Mouse (Mus musculus): ENCODE measurements at regions not wholly inside any gene's neighbourhood (a gene's known extent, or its start where the extent isn't known, plus 50 kb on each side); places are given as distances from the start of the nearest gene placed in this dataset.

DNA sequence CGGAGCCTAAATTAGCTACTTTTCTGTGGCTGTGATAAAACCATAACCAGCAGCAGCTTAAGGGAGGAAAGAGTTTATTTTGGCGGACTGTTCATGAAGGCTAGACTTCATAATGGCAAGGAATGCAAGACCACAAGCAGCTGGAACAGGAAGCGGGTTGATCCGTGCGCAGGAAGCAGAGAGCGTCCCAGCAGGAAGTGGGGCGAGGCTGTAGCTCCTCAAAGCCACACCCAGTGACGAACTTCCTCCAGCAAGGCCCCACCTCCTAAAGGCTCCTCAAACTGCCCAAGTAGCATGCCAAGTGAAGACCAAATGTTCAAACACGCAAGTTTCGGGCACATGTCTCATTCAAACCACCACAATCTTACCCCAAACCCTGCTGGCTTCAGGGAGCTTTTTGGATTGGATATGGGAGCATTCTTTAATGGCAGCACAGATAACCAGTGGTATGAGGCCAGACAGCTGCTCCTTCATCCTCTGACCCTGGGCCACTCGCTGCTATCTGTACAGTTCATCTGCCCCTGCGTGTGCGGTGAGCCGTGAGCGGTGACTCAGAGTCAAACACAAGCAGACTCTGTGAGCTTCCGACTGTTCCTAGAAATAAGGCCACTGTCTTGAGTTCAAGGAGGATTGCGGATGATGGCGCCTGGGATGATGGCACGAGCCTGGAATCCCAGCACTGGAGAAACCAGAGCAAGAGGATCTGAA, 109.8 kb downstream of the Kctd15 start:
- Histone ChIP-seq H3K9ac (no peak overlapping the region), H3K4me2 (no peak overlapping the region), H3K27ac (no peak overlapping the region), H3K9me3 (replicated peaks) (peaks cover 3% of the 10 kb centered on the region; the same call in 1 of the 2 replicates), H3K27me3 (peaks cover 6% of the 10 kb centered on the region), H3K36me3 (ENCODE audit: poor library complexity, severe bottlenecking) (no peaks in the 10 kb centered on the region), H3K4me1 (peaks cover 9% of the 10 kb centered on the region), H3K4me3 (no peak overlapping the region)
- WGBS, result 88% methylated on average over 19 of the region's 19 CpGs
- no peak for ATAC-seq

DNA sequence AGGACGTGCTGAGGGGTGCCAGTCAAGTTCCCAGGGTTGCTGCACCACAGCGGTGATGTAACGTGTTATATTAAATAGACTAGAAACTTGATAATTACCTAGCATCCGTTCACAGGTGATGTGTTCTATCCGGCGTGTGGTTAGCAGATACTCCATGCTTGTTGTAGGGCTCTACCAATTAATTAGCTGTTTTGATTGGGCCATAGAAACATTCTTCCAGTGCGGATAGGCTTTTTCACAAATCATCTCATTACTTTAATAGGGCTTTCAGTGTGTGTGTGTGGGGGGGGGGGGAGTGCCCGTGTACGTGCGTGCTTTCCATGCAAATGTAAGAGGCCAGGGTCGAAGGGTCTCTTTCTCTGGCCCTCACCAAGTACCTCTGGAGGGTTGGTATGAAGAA, 110.6 kb downstream of the Kctd15 start:
- no peak overlapping the region for H3K4me2 ChIP-seq
- H3K4me1 ChIP-seq, result peaks cover 9% of the 10 kb centered on the region
- no peak overlapping the region for H3K4me3 ChIP-seq
- ATAC-seq, result 0 out of 2 replicates have a peak, but pooled peaks have one; percentile 10
- H3K9me3 ChIP-seq (replicated peaks), result peaks cover 3% of the 10 kb centered on the region; the same call in 1 of the 2 replicates
- H3K9ac ChIP-seq, result no peak overlapping the region
- H3K36me3 ChIP-seq (ENCODE audit: poor library complexity, severe bottlenecking), result no peaks in the 10 kb centered on the region
- H3K27ac ChIP-seq, result no peak overlapping the region
- whole genome bisulfite sequencing, result 49% methylated on average over 11 of the region's 11 CpGs
- H3K27me3 ChIP-seq, result peaks cover 6% of the 10 kb centered on the region

DNA sequence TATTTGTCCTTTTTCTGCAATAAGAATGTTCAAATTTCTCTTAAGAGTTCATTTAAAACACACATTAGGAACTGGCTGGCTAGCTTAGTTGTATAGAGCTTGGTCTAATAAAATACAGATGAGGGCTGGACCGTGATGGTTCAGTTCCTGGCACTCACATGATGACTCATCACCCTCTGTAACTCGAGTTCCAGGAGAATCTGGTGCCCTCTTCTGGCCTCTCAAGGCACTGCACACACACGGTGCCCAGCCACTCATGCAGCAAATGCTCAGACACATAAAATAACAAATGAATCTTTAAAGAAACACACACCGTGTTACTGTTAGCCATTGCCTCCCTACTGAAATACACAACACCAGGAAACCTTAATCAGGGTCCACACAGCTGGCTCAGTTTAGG, 114.6 kb downstream of the Kctd15 start:
- WGBS, result 82% methylated on average over 4 of the region's 4 CpGs
- H3K4me1 ChIP-seq, result peaks cover 15% of the 10 kb centered on the region
- ATAC-seq, result no peak
- H3K9ac ChIP-seq, result no peak overlapping the region
- H3K4me3 ChIP-seq, result no peak overlapping the region
- H3K36me3 ChIP-seq (ENCODE audit: poor library complexity, severe bottlenecking), result no peaks in the 10 kb centered on the region
- peaks cover 6% of the 10 kb centered on the region for H3K27me3 ChIP-seq
- H3K27ac ChIP-seq, result no peak overlapping the region
- H3K4me2 ChIP-seq, result no peak overlapping the region
- H3K9me3 ChIP-seq (replicated peaks), result peaks cover 7% of the 10 kb centered on the region; the same call in 1 of the 2 replicates

DNA sequence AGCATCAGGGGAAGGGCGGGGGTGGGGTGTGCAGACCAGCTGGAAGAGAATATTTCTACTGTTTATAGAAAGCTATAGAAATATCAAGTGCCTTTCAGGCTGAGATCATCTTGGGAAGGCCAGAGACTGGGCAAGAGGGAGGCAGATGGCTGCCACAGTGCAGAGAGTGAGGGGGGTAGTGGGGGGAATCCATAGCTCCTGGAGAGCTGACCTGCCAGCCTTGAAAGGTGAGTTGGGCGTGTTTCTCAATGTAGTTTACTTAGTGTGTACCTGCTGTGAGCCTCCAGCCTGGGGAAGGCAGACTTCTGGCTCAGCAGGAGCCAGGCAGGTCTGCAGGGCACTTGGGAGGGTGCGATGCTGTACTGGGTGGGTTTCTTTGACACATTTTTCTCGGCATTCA, 115.5 kb downstream of the Kctd15 start:
- Histone ChIP-seq H3K27me3 (peaks cover 3% of the 10 kb centered on the region; the same call in 1 of the 2 replicates), H3K9ac (no peak overlapping the region), H3K9me3 (replicated peaks) (peaks cover 7% of the 10 kb centered on the region; the same call in 1 of the 2 replicates), H3K36me3 (ENCODE audit: poor library complexity, severe bottlenecking) (no peaks in the 10 kb centered on the region), H3K4me3 (no peak overlapping the region), H3K4me1 (peaks cover 12% of the 10 kb centered on the region), H3K27ac (no peak overlapping the region), H3K4me2 (no peak overlapping the region)
- no peak for ATAC-seq
- 72% methylated on average over 4 of the region's 4 CpGs for WGBS

DNA sequence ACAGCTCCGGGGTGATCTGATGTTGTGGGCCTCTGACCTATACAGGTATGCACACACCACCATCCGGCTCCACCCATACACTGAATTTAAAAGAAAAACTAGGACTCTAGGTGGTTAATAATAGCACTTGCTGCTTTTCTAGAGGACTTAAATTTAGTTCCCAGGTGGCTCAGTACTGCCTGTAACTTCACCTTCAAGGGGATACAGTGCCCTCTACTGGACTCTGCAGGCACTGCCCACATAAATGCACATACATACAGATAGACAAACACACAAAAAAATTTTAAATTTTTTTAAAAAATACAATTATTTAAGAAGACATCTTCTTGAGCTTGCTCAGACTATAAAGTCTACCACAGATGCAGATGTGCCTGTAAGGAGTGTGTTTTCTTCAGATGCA, 116.7 kb downstream of the Kctd15 start:
- Histone ChIP-seq H3K4me2 (no peak overlapping the region), H3K4me3 (no peak overlapping the region), H3K4me1 (0 out of 2 replicates have a peak, but pooled peaks cover 6% of the 10 kb centered on the region), H3K27ac (no peak overlapping the region), H3K9me3 (replicated peaks) (peaks cover 7% of the 10 kb centered on the region; the same call in 1 of the 2 replicates), H3K9ac (no peak overlapping the region), H3K27me3 (peaks cover 3% of the 10 kb centered on the region; the same call in 1 of the 2 replicates), H3K36me3 (ENCODE audit: poor library complexity, severe bottlenecking) (no peaks in the 10 kb centered on the region)
- no peak for ATAC-seq
- WGBS, result 96% methylated on average over 2 of the region's 2 CpGs

DNA sequence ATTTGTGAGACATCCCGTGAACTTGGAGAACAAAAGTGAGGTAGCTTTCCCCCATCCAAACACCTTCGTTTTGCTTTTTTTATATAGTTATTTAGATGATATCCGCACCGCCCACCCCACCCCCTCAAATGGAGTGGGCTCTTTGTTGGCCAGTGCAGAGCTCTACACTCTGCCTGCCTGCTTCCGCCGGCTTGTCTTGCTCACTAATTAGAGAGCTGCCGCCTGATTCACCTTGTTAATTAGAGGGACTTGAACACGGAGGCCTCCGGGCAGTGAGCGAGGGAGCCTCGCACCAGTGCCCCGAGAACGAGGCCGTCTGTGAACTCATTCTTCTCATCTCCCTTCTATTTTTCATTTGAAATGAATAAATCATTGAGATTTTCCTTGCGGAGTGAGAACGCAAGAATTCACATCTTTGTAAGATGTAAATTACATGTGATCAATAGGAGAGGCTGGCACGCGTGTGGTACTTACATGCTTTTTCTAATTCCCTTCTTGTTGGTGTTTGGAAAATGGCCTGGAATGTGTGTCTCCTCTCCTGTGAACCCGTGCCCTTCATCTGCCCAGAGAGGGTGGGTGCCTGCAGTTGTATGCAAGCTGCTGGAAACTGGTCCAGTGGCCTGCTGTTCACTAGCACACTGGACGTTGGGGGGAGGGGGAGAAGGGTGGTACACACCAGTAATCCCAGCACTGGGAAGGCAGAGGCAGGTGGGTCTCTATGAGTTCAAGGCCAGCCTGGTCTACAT, 118.0 kb downstream of the Kctd15 start:
- WGBS, result 39% methylated on average over 20 of the region's 20 CpGs
- no peak overlapping the region for H3K4me3 ChIP-seq
- peaks cover 3% of the 10 kb centered on the region; the same call in 1 of the 2 replicates for H3K27me3 ChIP-seq
- no peaks in the 10 kb centered on the region for H3K36me3 ChIP-seq (ENCODE audit: poor library complexity, severe bottlenecking)
- peak; percentile 89 for ATAC-seq
- H3K9ac ChIP-seq, result no peak overlapping the region
- 0 out of 2 replicates have a peak, but pooled peaks cover 6% of the 10 kb centered on the region for H3K4me1 ChIP-seq
- peaks cover 7% of the 10 kb centered on the region; the same call in 1 of the 2 replicates for H3K9me3 ChIP-seq (replicated peaks)
- H3K4me2 ChIP-seq, result 0 out of 2 replicates have a peak overlapping the region, but pooled peaks have one; percentile 3
- peak overlapping the region; percentile 3; the same call in 1 of the 2 replicates for H3K27ac ChIP-seq

DNA sequence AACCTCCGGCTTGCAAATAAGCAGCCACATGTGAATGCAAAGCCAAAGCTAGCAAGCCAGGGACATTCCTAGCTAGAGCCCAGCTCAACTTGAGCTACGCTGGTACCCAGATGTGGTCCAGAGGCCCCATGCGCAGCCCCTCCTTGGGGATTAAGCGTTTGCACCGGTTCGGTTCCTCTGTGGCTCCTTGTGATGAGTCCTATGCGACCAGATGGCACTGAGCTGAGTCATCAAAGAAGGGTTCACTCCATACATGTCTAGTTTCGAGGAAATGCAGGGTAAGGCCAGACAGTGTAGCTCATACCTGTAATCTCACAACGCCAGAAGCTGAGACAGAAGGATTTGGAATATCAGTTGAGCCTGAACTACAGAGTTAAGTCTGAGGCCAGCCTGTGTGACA, 119.4 kb downstream of the Kctd15 start:
- WGBS, result 88% methylated on average over 9 of the region's 9 CpGs
- Histone ChIP-seq H3K9me3 (replicated peaks) (peaks cover 7% of the 10 kb centered on the region; the same call in 1 of the 2 replicates), H3K9ac (no peak overlapping the region), H3K4me2 (no peak overlapping the region), H3K4me1 (0 out of 2 replicates have a peak, but pooled peaks cover 6% of the 10 kb centered on the region), H3K4me3 (no peak overlapping the region), H3K27ac (no peak overlapping the region), H3K27me3 (no peaks in the 10 kb centered on the region), H3K36me3 (ENCODE audit: poor library complexity, severe bottlenecking) (no peaks in the 10 kb centered on the region)
- ATAC-seq, result no peak

DNA sequence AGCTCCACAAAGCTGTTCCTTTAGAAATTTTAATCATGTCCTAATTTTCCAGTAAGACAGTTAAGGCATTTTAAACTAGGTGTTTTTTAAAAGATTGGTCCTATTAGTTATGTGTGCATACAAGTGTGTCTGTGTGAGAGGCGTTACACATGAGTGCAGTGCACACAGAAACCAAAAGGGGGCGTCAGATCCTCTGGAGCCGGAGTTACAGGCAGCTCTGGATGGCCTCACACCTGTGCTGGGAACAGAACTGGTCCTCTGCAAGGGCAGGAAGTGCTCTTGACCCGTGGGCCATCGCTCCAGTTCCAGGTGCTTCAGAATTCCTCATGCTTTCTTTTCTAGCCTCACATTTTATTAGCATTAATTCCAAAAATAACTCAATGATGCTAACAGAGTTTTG, 122.3 kb downstream of the Kctd15 start:
- H3K4me2 ChIP-seq, result no peak overlapping the region
- no peak overlapping the region for H3K27ac ChIP-seq
- 0 out of 2 replicates have a peak, but pooled peaks cover 6% of the 10 kb centered on the region for H3K4me1 ChIP-seq
- H3K27me3 ChIP-seq, result no peaks in the 10 kb centered on the region
- H3K9ac ChIP-seq, result no peak overlapping the region
- ATAC-seq, result no peak
- no peaks in the 10 kb centered on the region for H3K36me3 ChIP-seq (ENCODE audit: poor library complexity, severe bottlenecking)
- WGBS, result 74% methylated on average over 5 of the region's 5 CpGs
- H3K4me3 ChIP-seq, result no peak overlapping the region
- H3K9me3 ChIP-seq (replicated peaks), result no peaks in the 10 kb centered on the region

DNA sequence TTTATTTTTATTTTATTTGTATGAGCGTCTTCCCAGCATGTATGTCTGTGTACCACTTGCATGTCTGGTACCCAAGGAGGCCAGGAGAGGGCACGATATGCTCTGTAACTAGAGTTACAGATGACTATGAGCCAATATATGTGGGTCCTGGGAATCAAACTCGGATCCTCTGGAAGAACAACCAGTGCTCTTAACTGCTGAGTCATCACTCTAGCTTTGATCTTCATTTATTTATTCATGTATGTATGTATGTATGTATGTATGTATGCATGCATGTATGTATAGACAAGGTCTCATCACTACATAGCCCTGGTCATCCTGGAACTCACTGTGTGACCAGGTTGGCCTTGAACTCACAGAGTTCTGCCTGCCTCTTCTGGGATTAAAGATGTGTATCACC, 124.9 kb downstream of the Kctd15 start:
- no peak overlapping the region for H3K27ac ChIP-seq
- 87% methylated on average over 3 of the region's 3 CpGs for WGBS
- no peak for ATAC-seq
- no peaks in the 10 kb centered on the region for H3K4me1 ChIP-seq
- H3K9me3 ChIP-seq (replicated peaks), result no peaks in the 10 kb centered on the region
- H3K4me3 ChIP-seq, result no peak overlapping the region
- no peaks in the 10 kb centered on the region for H3K36me3 ChIP-seq (ENCODE audit: poor library complexity, severe bottlenecking)
- H3K4me2 ChIP-seq, result no peak overlapping the region
- H3K9ac ChIP-seq, result no peak overlapping the region
- no peaks in the 10 kb centered on the region for H3K27me3 ChIP-seq

DNA sequence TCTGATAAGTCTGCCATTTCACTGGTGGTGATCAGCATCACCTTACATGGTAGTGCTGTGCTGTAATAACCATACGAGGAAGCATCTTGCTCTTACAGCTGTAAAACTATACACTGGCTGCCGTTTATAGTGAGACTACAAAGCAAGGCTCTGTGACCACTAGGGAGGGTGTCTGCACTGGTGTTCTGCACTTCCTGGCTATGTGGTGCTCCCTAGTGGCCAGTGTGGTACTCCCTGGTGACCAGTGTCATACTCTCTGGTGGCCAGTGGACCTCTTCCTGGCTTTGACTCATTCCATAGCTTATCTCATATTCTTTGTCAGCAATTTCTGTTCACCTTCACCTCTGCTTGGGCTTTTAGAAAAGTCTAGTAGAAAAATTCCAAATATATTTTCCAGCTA, 114.7 kb upstream of the Lsm14a start:
- WGBS, result 73% methylated on average over 2 of the region's 2 CpGs
- H3K4me2 ChIP-seq, result no peak overlapping the region
- no peak for ATAC-seq

DNA sequence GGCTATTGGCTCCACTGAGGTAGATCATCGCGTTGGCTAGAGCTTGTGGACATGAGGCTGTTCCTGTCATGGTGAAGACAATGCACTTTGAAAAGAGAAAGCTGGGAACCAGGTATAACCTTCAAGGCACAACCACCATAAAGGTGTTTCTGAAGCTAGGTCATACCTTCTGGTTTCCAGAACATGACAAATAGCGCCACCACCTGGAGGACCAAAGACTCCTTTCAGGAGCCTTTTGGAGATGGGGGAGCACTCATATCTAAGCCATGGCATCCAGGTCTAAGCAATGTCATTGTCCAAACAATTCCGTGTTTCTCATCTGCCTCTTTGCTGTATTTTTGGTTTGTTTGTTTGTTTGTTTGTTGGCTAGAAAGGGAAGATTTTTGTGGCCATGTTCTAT, 113.7 kb upstream of the Lsm14a start:
- ATAC-seq, result no peak
- H3K27me3 ChIP-seq, result no peaks in the 10 kb centered on the region
- no peak overlapping the region for H3K9ac ChIP-seq
- H3K4me1 ChIP-seq, result no peaks in the 10 kb centered on the region
- H3K9me3 ChIP-seq (replicated peaks), result 0 out of 2 replicates have a peak, but pooled peaks cover 2% of the 10 kb centered on the region
- no peaks in the 10 kb centered on the region for H3K36me3 ChIP-seq (ENCODE audit: poor library complexity, severe bottlenecking)
- 69% methylated on average over 4 of the region's 4 CpGs for WGBS
- H3K4me3 ChIP-seq, result no peak overlapping the region
- H3K27ac ChIP-seq, result no peak overlapping the region
- H3K4me2 ChIP-seq, result no peak overlapping the region

More for the DNA sequence above, 114.7 kb upstream of the Lsm14a start:
- no peaks in the 10 kb centered on the region for H3K4me1 ChIP-seq
- no peak overlapping the region for H3K27ac ChIP-seq
- no peak overlapping the region for H3K4me3 ChIP-seq
- no peaks in the 10 kb centered on the region for H3K36me3 ChIP-seq (ENCODE audit: poor library complexity, severe bottlenecking)
- no peaks in the 10 kb centered on the region for H3K27me3 ChIP-seq
- H3K9ac ChIP-seq, result no peak overlapping the region
- H3K9me3 ChIP-seq (replicated peaks), result 0 out of 2 replicates have a peak, but pooled peaks cover 2% of the 10 kb centered on the region

DNA sequence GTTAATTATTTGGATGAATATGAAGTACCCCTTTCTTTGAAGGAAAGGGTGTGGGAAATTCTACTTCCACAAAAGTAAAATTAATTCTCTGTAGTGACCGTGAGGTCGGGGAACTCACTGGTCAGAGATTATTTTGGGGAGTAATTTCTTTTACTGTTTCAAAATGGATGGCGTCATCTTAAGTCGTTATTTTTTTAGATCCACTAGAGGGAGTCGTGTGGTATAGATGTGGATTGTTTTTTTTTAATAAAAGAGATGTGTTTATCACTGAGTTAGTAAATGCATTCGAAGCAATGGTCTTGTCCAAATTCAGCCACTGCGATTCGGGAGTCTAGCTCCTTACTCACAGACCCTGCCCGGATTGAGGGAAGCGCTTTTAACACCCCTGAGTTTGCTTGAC, 100.8 kb upstream of the Lsm14a start:
- H3K27ac ChIP-seq, result no peak overlapping the region
- no peaks in the 10 kb centered on the region for H3K9me3 ChIP-seq (replicated peaks)
- no peaks in the 10 kb centered on the region for H3K4me1 ChIP-seq
- WGBS, result 72% methylated on average over 10 of the region's 10 CpGs
- ATAC-seq, result no peak
- no peak overlapping the region for H3K4me2 ChIP-seq
- no peaks in the 10 kb centered on the region for H3K36me3 ChIP-seq (ENCODE audit: poor library complexity, severe bottlenecking)
- H3K9ac ChIP-seq, result no peak overlapping the region
- no peak overlapping the region for H3K4me3 ChIP-seq
- H3K27me3 ChIP-seq, result no peaks in the 10 kb centered on the region
